Mouse (Mus musculus): ENCODE data around the gene A630023A22Rik.

The A630023A22Rik gene

GRCm38 (mm10) chr14:34102601-34103000, at the start of gene A630023A22Rik:
Gene A630023A22Rik, minus strand, starts transcription at chr14:34102754.
- no peak for DNase-seq (ENCODE audit: extremely low spot score, low spot score)

GRCm38 (mm10) chr14:34152342-34152741, 49.8 kb upstream of the A630023A22Rik start, which contains the start of gene Npy4r:
Gene Npy4r, minus strand, starts transcription at chr14:34152489.
- DNase-seq (ENCODE audit: extremely low spot score, low spot score), result peak; percentile 22

GRCm38 (mm10) chr14:34142915-34143314, 40.4 kb upstream of the A630023A22Rik start:
- DNase-seq (ENCODE audit: extremely low spot score, low spot score), result no peak

- DNase-seq (ENCODE audit: extremely low spot score, low spot score), result no peak
These were observed 39.8 kb upstream of the A630023A22Rik start for GRCm38 (mm10) chr14:34142316-34142715.

- no peak for DNase-seq (ENCODE audit: extremely low spot score, low spot score)
These were observed 37.4 kb upstream of the A630023A22Rik start for GRCm38 (mm10) chr14:34139671-34140664.

- DNase-seq (ENCODE audit: extremely low spot score, low spot score), result no peak
These were observed 32.8 kb upstream of the A630023A22Rik start for GRCm38 (mm10) chr14:34135391-34135790.

GRCm38 (mm10) chr14:34131216-34131615, 28.7 kb upstream of the A630023A22Rik start:
- no peak for DNase-seq (ENCODE audit: extremely low spot score, low spot score)

GRCm38 (mm10) chr14:34121691-34122090, 19.1 kb upstream of the A630023A22Rik start:
- no peak for DNase-seq (ENCODE audit: extremely low spot score, low spot score)

- no peak for DNase-seq (ENCODE audit: extremely low spot score, low spot score)
These were observed 18.4 kb upstream of the A630023A22Rik start for GRCm38 (mm10) chr14:34120923-34121351.

- no peak for DNase-seq (ENCODE audit: extremely low spot score, low spot score)
These were observed 17.7 kb upstream of the A630023A22Rik start for GRCm38 (mm10) chr14:34120016-34120910.

- no peak for DNase-seq (ENCODE audit: extremely low spot score, low spot score)
These were observed 16.6 kb upstream of the A630023A22Rik start for GRCm38 (mm10) chr14:34119046-34119723.

- no peak for DNase-seq (ENCODE audit: extremely low spot score, low spot score)
These were observed 11.8 kb upstream of the A630023A22Rik start for GRCm38 (mm10) chr14:34114311-34114710.

- no peak for DNase-seq (ENCODE audit: extremely low spot score, low spot score)
These were observed 5.0 kb upstream of the A630023A22Rik start for GRCm38 (mm10) chr14:34107594-34107993.

GRCm38 (mm10) chr14:34106389-34107062, 4.0 kb upstream of the A630023A22Rik start:
- peak; percentile 28 for DNase-seq (ENCODE audit: extremely low spot score, low spot score)

- DNase-seq (ENCODE audit: extremely low spot score, low spot score), result peak; percentile 58
These were observed 2.3 kb upstream of the A630023A22Rik start for GRCm38 (mm10) chr14:34104892-34105291.

- no peak for DNase-seq (ENCODE audit: extremely low spot score, low spot score)
These were observed 1.3 kb upstream of the A630023A22Rik start for GRCm38 (mm10) chr14:34103855-34104254.

- no peak for DNase-seq (ENCODE audit: extremely low spot score, low spot score)
These were observed 6.4 kb downstream of the A630023A22Rik start for GRCm38 (mm10) chr14:34096161-34096560.

GRCm38 (mm10) chr14:34092856-34093255, 9.7 kb downstream of the A630023A22Rik start:
- DNase-seq (ENCODE audit: extremely low spot score, low spot score), result no peak

GRCm38 (mm10) chr14:34091475-34091874, 11.1 kb downstream of the A630023A22Rik start:
- no peak for DNase-seq (ENCODE audit: extremely low spot score, low spot score)

- no peak for DNase-seq (ENCODE audit: extremely low spot score, low spot score)
These were observed 12.8 kb downstream of the A630023A22Rik start for GRCm38 (mm10) chr14:34089796-34090195.
